Mouse (Mus musculus): ENCODE results near the gene Bcl2. TPM values are rescaled to one million over a fixed set of nuclear protein-coding genes. Genes with fewer than 3 reads are reported as not detected.

Bcl2 gene
- total and polyA plus RNA-seq, 3 experiments, result 1.3 to 5.0 (median 3.5) TPM

GRCm38 (mm10) chr1:106612166-106613031 is 101.7 kb downstream of the Bcl2 start:
- Histone ChIP-seq H3K4me3 (no peak overlapping the region), H3K27me3 (ENCODE audit: control insufficient read depth, insufficient read depth, low read length) (no peaks in the 10 kb centered on the region), H3K27ac (no peak overlapping the region), H3K9ac (ENCODE audit: low read depth, low read length) (no peak overlapping the region), H3K79me2 (replicated peaks; ENCODE audit: control insufficient read depth, insufficient read depth, low read length) (no peaks in the 10 kb centered on the region), H3K4me1 (ENCODE audit: control insufficient read depth, insufficient read depth, low read length) (no peaks in the 10 kb centered on the region), H3K36me3 (ENCODE audit: control insufficient read depth, insufficient read depth, low read length) (no peaks in the 10 kb centered on the region)
- WGBS, result 65% methylated on average over 8 of the region's 8 CpGs
- no peak for TF ChIP-seq CTCF (IDR thresholded peaks at IDR 0.05)
- no peak for TF ChIP-seq EP300 (IDR thresholded peaks at IDR 0.05; ENCODE audit: insufficient read depth, low read depth, low read length)
- TF ChIP-seq POLR2A (IDR thresholded peaks at IDR 0.05; ENCODE audit: insufficient read depth, low read depth, low read length), result no peak
- intact Hi-C loops (cut with DNase I), result no loop called here
- DNase-seq, result no peak

- Histone ChIP-seq H3K4me3 (no peak overlapping the region), H3K4me1 (ENCODE audit: control insufficient read depth, insufficient read depth, low read length) (no peaks in the 10 kb centered on the region), H3K27me3 (ENCODE audit: control insufficient read depth, insufficient read depth, low read length) (no peaks in the 10 kb centered on the region), H3K79me2 (replicated peaks; ENCODE audit: control insufficient read depth, insufficient read depth, low read length) (no peaks in the 10 kb centered on the region), H3K36me3 (ENCODE audit: control insufficient read depth, insufficient read depth, low read length) (no peaks in the 10 kb centered on the region), H3K9ac (ENCODE audit: low read depth, low read length) (no peak overlapping the region), H3K27ac (no peak overlapping the region)
- DNase-seq, result no peak
- TF ChIP-seq POLR2A (IDR thresholded peaks at IDR 0.05; ENCODE audit: insufficient read depth, low read depth, low read length), result no peak
- TF ChIP-seq EP300 (IDR thresholded peaks at IDR 0.05; ENCODE audit: insufficient read depth, low read depth, low read length), result no peak
- TF ChIP-seq CTCF (IDR thresholded peaks at IDR 0.05), result no peak
- 80% methylated on average over 6 of the region's 6 CpGs for WGBS
- intact Hi-C loops (cut with DNase I), result no loop called here
Observed at GRCm38 (mm10) chr1:106611246-106611645, 102.8 kb downstream of the Bcl2 start.

GRCm38 (mm10) chr1:106608098-106608778 is 105.8 kb downstream of the Bcl2 start:
- Histone ChIP-seq H3K36me3 (ENCODE audit: control insufficient read depth, insufficient read depth, low read length) (no peaks in the 10 kb centered on the region), H3K9ac (ENCODE audit: low read depth, low read length) (no peak overlapping the region), H3K4me3 (no peak overlapping the region), H3K27me3 (ENCODE audit: control insufficient read depth, insufficient read depth, low read length) (no peaks in the 10 kb centered on the region), H3K79me2 (replicated peaks; ENCODE audit: control insufficient read depth, insufficient read depth, low read length) (no peaks in the 10 kb centered on the region), H3K4me1 (ENCODE audit: control insufficient read depth, insufficient read depth, low read length) (peaks cover 4% of the 10 kb centered on the region), H3K27ac (no peak overlapping the region)
- DNase-seq, result no peak
- TF ChIP-seq POLR2A (IDR thresholded peaks at IDR 0.05; ENCODE audit: insufficient read depth, low read depth, low read length) (no peak), EP300 (IDR thresholded peaks at IDR 0.05; ENCODE audit: insufficient read depth, low read depth, low read length) (no peak)
- intact Hi-C loops (cut with DNase I), result no loop called here
- WGBS, result 94% methylated on average over 4 of the region's 4 CpGs

- 91% methylated on average over 5 of the region's 5 CpGs for WGBS
Observed at GRCm38 (mm10) chr1:106606951-106607350, 107.1 kb downstream of the Bcl2 start.

GRCm38 (mm10) chr1:106603406-106603805 is 110.7 kb downstream of the Bcl2 start:
- Histone ChIP-seq H3K9ac (ENCODE audit: low read depth, low read length) (no peak overlapping the region), H3K36me3 (ENCODE audit: control insufficient read depth, insufficient read depth, low read length) (no peaks in the 10 kb centered on the region), H3K4me3 (no peak overlapping the region), H3K79me2 (replicated peaks; ENCODE audit: control insufficient read depth, insufficient read depth, low read length) (no peaks in the 10 kb centered on the region), H3K4me1 (ENCODE audit: control insufficient read depth, insufficient read depth, low read length) (peaks cover 6% of the 10 kb centered on the region), H3K27me3 (ENCODE audit: control insufficient read depth, insufficient read depth, low read length) (no peaks in the 10 kb centered on the region; the same call in 1 of the 2 replicates), H3K27ac (no peak overlapping the region)
- DNase-seq, result no peak
- TF ChIP-seq POLR2A (IDR thresholded peaks at IDR 0.05; ENCODE audit: insufficient read depth, low read depth, low read length), result no peak
- TF ChIP-seq CTCF (IDR thresholded peaks at IDR 0.05), result no peak
- intact Hi-C loops (cut with DNase I), result no loop called here
- 45% methylated on average over 4 of the region's 4 CpGs for WGBS

More at GRCm38 (mm10) chr1:106606951-106607350, 107.1 kb downstream of the Bcl2 start:
- DNase-seq, result no peak
- Histone ChIP-seq H3K27ac (no peak overlapping the region), H3K9ac (ENCODE audit: low read depth, low read length) (no peak overlapping the region), H3K27me3 (ENCODE audit: control insufficient read depth, insufficient read depth, low read length) (no peaks in the 10 kb centered on the region), H3K4me3 (no peak overlapping the region), H3K4me1 (ENCODE audit: control insufficient read depth, insufficient read depth, low read length) (peaks cover 6% of the 10 kb centered on the region), H3K79me2 (replicated peaks; ENCODE audit: control insufficient read depth, insufficient read depth, low read length) (no peaks in the 10 kb centered on the region), H3K36me3 (ENCODE audit: control insufficient read depth, insufficient read depth, low read length) (no peaks in the 10 kb centered on the region)
- TF ChIP-seq CTCF (IDR thresholded peaks at IDR 0.05) (no peak), POLR2A (IDR thresholded peaks at IDR 0.05; ENCODE audit: insufficient read depth, low read depth, low read length) (no peak), EP300 (IDR thresholded peaks at IDR 0.05; ENCODE audit: insufficient read depth, low read depth, low read length) (no peak)
- intact Hi-C loops (cut with DNase I), result no loop called here

GRCm38 (mm10) chr1:106602941-106603340 is 111.1 kb downstream of the Bcl2 start:
- no peaks in the 10 kb centered on the region for H3K79me2 ChIP-seq (replicated peaks; ENCODE audit: control insufficient read depth, insufficient read depth, low read length)
- no peaks in the 10 kb centered on the region for H3K36me3 ChIP-seq (ENCODE audit: control insufficient read depth, insufficient read depth, low read length)
- intact Hi-C loops (cut with DNase I), result no loop called here
- WGBS, result 34% methylated on average over 6 of the region's 6 CpGs
- H3K9ac ChIP-seq (ENCODE audit: low read depth, low read length), result no peak overlapping the region
- peaks cover 6% of the 10 kb centered on the region for H3K4me1 ChIP-seq (ENCODE audit: control insufficient read depth, insufficient read depth, low read length)
- no peak for DNase-seq
- no peak overlapping the region for H3K4me3 ChIP-seq
- H3K27ac ChIP-seq, result no peak overlapping the region
- no peak for TF ChIP-seq CTCF (IDR thresholded peaks at IDR 0.05)
- TF ChIP-seq POLR2A (IDR thresholded peaks at IDR 0.05; ENCODE audit: insufficient read depth, low read depth, low read length), result no peak
- no peak for TF ChIP-seq EP300 (IDR thresholded peaks at IDR 0.05; ENCODE audit: insufficient read depth, low read depth, low read length)
- no peaks in the 10 kb centered on the region; the same call in 1 of the 2 replicates for H3K27me3 ChIP-seq (ENCODE audit: control insufficient read depth, insufficient read depth, low read length)

Data from heart, adult 2 months (tissue).